Mouse (Mus musculus) right cerebral cortex, postnatal 10 days (tissue): ENCODE measurements at regions not wholly inside any gene's neighbourhood (a gene's known extent, or its start where the extent isn't known, plus 50 kb on each side); places are given as distances from the start of the nearest gene placed in this dataset.

Experiments
- DNase-seq, 2 experiments: peaks; one replicate each; pipeline ENCODE4 v3.0.0; 2021; ENCODE audit warnings: low spot score in 2 of 2

DNA sequence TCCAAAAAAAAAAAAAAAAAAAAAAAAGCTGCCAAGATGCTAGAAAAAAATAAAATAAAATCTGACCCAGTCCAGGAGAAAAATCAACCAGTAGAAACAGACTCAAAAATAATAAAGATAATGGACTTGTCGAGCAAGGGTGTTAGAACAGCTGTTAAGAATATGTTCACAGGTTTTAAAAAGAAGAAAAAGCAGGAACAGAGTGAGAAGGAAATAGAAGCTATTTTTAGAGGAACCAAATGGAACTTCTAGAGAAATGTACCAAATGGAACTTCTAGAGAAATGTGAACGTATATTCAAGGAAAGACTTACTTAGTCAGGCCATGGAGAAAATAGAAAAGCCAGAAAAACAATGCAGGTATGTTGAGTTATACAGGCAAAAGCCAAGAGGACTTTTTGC lies 662.4 kb upstream of the Jmjd1c start:
- no peak for DNase-seq

GRCm38 (mm10) chr10:66470684-66471083 lies 625.2 kb upstream of the Jmjd1c start:
- DNase-seq, result peak; percentile 41 to 46

GRCm38 (mm10) chr10:66472038-66472437 lies 623.9 kb upstream of the Jmjd1c start:
- no peak for DNase-seq

DNA sequence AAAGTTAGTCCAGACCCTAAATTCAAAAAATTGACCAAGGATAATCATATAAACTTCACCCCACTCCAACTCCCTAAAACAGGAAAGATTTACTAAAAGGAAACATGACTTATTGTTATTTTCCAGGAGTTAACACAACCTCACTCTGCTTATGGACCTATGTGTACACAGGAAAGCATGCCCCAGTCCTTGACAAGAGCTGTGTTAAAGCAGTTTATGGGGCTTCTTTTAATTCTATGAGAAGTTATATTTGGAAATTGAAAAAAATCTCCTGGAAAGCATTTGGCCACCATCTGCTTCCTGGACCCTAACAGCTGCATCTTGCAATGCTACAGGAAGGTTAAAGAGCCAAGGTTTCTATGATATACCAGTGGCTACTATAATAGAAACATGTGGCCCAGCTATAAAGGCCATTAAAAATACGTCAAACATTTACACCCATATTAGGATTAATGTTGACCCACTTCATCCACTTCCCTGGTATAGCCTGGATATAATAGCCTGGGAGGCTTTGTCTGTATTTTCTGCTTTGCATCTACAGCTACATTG lies 620.7 kb upstream of the Jmjd1c start:
- DNase-seq, result no peak

DNA sequence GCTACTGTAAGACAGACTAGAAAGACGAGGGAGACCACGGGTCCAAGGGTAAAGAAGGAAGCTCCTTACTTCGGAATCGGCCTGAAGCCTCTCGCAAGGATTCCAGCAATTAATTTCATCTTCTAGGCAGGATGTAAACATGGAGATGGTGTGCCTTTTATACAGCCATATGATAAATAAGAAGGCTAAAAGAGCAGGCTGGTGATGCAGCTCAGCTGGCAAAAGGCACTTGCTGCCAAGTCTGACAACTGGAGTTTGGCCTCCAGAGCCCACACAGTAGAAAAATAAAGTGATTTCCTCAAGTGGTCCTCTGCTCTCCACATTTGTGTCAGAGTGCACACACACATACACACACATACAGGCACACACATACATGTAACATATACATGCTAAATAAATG lies 605.1 kb upstream of the Jmjd1c start:
- DNase-seq, result no peak

GRCm38 (mm10) chr10:66491850-66492249 lies 604.1 kb upstream of the Jmjd1c start:
- DNase-seq, result no peak

GRCm38 (mm10) chr10:66539846-66540245 lies 556.1 kb upstream of the Jmjd1c start:
- no peak for DNase-seq

DNA sequence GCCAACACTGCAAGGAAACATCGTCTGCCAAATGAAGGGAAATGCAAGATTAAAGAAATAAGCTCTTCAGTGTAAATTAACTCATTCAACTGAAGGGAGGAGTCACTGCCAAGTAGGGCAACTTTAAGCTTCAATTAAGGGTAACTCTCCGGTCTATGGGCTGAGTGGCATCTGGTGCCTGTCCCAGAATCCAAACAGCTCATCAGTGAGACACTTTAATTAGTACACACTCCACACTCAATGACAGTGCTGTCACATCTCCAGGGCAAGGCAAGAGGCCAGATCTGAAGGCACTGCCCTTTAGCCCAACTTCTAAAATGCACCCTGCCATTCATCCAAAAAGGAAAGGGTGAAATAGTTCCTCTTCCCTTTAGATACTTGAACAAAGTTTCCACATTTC lies 549.3 kb upstream of the Jmjd1c start:
- peak; percentile 34 to 39 for DNase-seq

DNA sequence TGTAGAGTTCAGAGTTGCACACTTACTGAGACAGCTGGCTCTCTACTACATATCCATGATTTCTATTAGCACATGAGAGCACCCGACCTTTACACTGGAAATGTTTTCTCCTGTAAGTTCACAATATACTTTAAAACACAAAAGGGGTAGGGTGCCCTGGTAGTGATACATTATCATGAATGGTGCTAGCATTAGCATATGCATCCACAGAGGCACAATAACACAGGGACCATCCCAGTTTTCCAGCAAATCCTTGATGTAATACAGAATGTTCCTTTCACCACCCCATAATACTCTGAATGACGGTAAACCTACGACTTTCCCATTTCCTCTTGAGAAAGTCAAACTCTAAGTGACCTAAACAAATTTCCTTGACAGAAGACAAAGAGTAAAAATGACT lies 548.3 kb upstream of the Jmjd1c start:
- DNase-seq, result no peak

- no peak for DNase-seq
These were observed 547.9 kb upstream of the Jmjd1c start for GRCm38 (mm10) chr10:66548073-66548472.

- DNase-seq, result no peak
These were observed 543.0 kb upstream of the Jmjd1c start for GRCm38 (mm10) chr10:66552919-66553318.

DNA sequence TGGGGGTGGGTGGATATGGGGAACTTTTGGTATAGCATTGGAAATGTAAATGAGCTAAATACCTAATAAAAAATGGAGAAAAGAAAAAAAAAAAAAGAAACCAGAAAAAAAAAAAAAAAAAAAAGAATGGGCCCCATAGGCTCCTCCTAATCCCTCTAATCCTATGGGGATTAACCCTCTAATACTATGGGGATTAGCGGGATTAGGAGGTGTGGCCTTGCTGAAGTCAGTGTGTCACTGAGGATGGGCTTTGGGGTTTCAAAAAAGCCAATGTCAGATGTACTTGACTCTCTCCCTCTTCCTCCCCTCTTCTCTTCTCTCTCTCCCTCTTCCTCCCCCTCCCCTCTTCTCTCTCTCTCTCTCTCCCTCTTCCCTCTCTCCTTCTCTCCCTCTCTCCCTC lies 541.7 kb upstream of the Jmjd1c start:
- DNase-seq, result no peak

DNA sequence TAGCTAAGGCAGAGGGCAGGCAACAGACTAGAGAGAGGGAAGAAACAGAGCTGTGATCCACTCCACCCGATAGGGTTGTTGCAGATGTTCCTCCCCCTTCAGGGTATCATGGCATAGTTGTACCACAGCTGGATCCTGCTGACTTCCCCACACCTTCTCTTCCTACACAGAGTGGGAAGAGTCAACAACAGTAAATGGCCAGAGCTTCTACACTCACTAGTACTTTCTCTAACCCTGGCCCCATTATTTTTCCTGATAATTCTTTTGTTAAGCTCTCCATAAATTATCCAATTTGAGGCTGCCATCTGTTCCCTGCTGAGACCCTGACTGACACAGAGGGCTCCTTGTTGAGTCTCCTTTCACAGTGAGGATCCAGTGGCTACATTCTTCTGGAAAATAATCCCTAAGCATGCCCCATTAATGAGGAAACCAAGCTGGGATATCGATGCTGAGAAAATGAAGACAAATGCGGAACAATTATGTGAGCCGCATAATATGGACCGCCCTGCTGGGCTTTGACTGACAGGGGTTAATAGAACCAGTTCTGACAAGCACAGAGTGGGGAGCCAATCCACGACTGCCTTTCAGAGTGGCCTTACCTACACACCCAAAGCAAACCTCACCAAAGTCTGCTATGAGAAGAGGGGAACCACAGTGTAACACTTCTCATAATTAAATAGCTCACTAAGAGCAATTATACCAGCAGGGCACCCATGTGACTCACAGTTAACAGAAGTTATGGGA lies 537.7 kb upstream of the Jmjd1c start:
- DNase-seq, result no peak

- DNase-seq, result no peak
These were observed 530.6 kb upstream of the Jmjd1c start for GRCm38 (mm10) chr10:66565374-66565773.

- DNase-seq, result peak; percentile 56 to 57
These were observed 520.9 kb upstream of the Jmjd1c start for GRCm38 (mm10) chr10:66574846-66575535.

- no peak for DNase-seq
These were observed 502.9 kb upstream of the Jmjd1c start for GRCm38 (mm10) chr10:66593001-66593400.

GRCm38 (mm10) chr10:66593506-66593905 lies 502.4 kb upstream of the Jmjd1c start:
- DNase-seq, result no peak

DNA sequence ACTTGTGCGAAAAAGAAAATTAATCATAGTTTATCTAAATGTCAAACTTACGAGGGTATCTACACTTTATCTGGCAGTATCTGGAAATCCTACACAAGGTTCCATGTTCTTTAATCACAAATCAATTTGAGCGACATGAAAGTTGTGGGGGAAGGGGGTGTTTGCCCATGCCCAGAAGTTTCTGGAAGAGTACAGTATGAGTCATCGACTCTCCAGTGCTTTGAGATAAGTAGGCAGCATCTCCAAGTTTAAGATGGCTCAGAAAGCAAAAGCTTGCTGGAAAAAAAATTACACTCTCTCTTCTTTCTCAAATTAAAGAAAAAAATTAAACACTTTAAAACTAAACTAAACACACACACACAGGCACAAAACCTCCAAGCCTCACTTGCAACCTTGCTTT lies 498.0 kb upstream of the Jmjd1c start:
- DNase-seq, result no peak

GRCm38 (mm10) chr10:66607141-66607540 lies 488.8 kb upstream of the Jmjd1c start:
- no peak for DNase-seq

GRCm38 (mm10) chr10:66616280-66616679 lies 479.6 kb upstream of the Jmjd1c start:
- DNase-seq, result no peak

GRCm38 (mm10) chr10:66630996-66631395 lies 464.9 kb upstream of the Jmjd1c start:
- no peak for DNase-seq

- peak; percentile 70 to 71 for DNase-seq
These were observed 454.8 kb upstream of the Jmjd1c start for GRCm38 (mm10) chr10:66640890-66641847.
